Mouse (Mus musculus) retina, postnatal 7 days (tissue): ENCODE measurements at regions not wholly inside any gene's neighbourhood (a gene's known extent, or its start where the extent isn't known, plus 50 kb on each side); places are given as distances from the start of the nearest gene placed in this dataset.
"Not testable (repeated sequence)": the region's sequence is repeated elsewhere in the genome, so short reads cannot be mapped to it uniquely, and the experiment has no call there.

ENCODE experiments used
- DNase-seq: peaks from one replicate; pipeline ENCODE4 v3.0.0-alpha.2; 2012; ENCODE audit warnings: low read depth, low spot score

DNA sequence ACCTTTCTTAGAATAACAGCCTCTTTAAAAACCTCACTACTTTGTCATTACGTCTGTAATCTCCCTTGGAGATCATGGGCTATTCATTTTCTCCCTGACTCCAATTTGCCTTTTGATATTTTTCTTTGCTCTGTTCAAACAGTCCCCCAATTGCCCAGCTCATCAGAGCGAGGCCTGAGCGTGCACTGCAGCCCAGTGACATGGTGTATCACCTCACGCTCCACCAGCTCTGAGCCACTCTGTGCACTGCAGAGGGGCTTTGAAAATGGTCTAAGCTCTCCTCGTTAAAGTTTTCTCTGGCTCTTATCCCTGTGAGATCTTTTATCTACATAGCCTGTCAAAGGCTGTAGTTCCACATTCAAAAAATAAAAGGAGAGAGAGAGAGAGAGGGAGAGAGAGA lies 152.1 kb downstream of the Srek1 start:
- no peak for DNase-seq

DNA sequence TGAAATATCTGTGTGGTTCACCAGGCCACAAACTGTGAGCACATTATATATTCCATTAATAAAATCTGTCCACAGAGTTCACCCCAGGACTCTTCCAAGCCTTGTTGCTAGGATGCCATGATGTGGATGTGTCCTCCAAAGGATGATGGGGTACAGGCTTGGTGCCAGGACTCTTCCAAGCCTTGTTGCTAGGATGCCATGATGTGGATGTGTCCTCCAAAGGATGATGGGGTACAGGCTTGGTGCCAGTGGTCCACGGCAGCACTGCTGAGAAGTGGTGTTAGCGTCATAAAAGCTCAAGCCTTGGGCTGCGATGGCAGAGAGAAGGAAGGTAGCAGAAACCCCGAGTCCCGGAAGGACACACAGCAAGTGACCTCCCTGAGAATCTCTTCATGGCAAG lies 153.4 kb downstream of the Srek1 start:
- not testable (repeated sequence) for DNase-seq

DNA sequence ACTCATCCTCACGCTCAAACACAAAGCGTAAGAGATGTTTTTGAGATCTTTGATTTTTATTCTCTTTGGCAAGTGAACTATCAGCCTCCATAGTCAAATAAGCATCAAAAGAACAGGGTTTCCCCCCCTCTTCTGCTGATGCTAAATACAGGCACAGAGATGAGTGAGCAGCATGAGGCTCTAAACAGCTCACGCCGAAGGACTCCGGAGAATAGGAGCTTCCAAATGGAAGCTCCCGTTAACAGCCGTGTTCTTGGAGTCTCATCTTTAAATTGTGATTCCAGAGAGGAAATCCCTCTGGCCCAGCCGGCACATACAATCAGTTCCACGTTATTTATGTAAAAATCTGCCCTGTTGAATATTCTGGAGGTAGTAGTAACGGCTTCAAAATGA lies 161.1 kb downstream of the Srek1 start:
- no peak for DNase-seq

DNA sequence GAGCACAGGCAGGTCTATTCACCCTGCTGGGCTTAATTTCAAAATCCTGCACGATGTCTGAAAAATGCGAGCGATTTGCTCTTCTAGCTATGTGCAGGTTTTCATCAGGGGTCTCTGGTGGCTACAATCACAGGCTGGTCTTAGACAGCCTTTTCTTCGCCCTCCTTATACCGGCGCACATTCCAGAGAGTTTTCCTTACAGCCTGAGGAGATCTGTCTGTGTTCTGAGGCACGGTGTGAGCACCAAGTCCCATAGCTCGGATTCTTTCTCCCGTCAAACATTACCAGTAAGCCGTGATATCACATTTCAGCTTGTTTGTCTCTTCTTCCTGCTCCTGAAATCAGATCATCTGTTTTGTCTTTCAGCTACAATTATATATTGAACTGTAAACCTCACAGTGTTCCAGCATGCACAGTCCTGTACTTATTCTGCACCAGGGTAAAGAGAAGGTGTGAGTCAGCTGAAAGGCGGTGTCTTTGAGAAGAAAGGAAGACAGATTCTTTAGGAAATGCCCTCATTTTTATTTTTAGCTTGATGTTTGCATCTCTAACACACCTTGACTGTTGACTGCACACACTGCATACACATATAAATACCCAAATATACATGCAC lies 161.6 kb downstream of the Srek1 start:
- DNase-seq = no peak

DNA sequence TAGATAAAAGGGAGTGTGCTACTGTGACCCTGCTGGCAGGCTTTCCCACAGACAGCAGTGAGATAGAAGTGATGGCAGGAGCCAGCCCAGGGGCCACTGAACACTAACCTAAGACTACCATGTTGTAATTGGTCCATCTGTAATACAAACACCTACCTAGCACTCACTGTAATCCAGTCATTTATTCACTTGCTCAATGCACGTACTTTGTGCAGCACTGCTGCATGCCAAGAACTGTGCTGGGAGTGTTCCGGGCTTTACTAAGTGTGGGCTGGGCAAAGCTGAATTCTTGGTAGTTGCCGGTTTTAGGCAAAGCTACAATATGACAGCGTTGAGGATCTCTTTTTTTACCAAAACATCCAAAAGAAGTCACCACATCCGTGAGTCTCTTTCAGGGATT lies 172.1 kb downstream of the Srek1 start:
- no peak for DNase-seq

DNA sequence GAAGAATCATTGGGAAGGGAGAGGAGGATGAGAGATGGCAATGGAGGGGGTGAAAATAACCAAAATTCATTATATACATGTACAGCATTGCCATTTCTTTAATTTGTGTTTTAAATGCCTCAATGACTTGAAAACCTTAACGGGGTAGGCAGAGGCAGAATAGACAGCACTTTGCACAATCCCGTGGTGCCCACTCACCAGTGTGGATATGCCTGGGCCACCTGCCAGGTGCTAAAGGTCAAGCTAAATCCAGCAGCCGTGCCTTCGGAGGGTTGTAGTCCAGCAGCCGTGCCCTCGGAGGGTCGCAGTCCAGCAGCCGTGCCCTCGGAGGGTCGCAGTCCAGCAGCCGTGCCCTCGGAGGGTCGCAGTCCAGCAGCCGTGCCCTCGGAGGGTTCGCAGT lies 182.0 kb downstream of the Srek1 start:
- DNase-seq = no peak

DNA sequence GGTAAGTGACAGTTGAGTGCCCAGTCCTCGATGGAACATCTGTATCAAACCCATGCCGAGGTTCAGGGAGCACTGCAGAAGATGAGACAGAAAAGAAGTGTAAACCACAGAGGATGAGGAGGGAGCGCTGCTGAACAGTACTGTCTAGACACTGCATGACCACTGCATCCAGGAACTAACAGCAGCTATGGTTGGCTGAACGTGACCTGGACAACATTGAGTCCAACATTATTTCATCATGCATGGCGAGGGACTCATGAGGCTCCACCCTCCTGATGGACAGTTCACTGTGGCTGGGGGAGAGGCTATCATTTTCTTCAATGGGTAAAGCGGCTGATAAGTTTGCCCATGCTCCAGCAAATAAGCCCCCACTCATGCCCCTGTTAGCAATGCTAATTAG lies 182.5 kb downstream of the Srek1 start:
- no peak for DNase-seq

DNA sequence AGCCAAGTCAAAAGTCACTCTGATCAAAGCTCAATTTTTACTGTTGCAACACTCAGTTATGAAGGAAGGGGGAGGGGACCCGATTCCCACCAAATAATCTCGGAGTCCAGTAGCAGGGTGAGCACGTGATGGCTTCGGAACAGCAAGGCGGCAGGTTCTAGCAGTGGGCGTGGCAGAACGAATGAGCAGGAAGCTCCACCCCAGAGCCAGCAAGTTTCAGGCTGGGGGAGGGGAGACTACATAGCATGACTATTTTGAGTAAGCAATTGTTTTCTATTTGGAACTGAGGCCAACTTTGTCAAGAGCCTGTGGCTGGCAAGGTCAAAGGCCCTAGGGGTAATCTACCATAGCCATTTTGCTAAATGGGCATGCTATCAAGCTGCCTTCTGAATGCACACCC lies 183.0 kb downstream of the Srek1 start:
- not testable (repeated sequence) for DNase-seq

DNA sequence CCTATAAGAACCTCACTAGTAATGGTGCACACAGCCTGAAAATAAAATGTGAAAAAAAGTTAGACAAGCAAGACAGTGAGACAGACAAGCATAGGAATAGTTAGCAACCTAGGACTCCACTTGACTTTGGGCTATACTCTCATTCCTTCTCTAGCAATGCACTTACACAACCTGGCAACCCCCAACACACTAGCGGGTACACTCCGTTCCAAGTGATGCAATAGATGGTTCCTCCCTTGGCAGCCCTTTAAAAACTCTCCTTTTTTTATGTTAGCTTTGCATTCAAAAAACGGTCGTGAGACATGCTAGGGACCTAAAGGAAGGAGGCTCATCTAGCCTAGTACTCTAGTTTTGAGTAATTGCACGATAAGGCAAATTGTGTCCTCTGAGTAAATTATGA lies 184.8 kb downstream of the Srek1 start:
- no peak for DNase-seq

DNA sequence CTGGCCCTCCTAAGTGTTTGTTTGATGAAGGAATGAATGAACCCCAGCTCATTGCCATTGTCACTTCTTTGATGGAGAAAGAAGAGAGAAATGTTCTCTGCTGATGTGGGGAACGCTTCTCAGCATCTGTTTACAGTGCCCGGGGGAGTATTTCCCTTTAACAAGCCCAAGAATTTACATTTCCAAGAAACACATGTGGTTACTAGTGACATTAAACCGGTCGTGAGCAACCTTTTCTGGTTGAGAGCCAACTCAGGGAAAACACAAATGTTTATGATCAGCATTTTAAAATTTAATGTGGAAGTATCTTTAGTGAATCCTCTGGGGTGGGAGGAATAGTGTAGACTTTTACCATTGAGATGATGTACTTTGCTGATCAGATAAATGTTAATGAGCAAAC lies 197.6 kb downstream of the Srek1 start:
- DNase-seq = no peak

DNA sequence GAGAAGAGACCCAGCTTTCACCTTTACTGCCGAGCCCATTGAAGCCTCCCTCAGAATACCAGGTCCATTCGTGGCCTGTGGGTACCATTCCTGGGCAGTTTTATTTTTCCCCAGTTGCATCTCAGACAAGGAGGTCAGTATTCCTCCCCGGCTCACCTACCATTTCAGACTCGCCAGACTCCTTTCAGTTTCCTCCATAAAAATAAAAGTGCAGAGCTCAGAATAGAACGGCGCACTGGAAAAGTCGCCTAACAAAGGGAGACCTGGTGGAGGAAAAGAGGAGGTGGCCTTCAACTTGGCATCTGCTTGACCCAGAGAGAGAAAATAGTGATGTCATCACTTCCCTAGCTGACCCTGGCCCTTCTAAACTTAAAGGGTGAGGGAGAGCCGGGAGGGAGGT lies 209.7 kb downstream of the Srek1 start:
- DNase-seq = no peak

DNA sequence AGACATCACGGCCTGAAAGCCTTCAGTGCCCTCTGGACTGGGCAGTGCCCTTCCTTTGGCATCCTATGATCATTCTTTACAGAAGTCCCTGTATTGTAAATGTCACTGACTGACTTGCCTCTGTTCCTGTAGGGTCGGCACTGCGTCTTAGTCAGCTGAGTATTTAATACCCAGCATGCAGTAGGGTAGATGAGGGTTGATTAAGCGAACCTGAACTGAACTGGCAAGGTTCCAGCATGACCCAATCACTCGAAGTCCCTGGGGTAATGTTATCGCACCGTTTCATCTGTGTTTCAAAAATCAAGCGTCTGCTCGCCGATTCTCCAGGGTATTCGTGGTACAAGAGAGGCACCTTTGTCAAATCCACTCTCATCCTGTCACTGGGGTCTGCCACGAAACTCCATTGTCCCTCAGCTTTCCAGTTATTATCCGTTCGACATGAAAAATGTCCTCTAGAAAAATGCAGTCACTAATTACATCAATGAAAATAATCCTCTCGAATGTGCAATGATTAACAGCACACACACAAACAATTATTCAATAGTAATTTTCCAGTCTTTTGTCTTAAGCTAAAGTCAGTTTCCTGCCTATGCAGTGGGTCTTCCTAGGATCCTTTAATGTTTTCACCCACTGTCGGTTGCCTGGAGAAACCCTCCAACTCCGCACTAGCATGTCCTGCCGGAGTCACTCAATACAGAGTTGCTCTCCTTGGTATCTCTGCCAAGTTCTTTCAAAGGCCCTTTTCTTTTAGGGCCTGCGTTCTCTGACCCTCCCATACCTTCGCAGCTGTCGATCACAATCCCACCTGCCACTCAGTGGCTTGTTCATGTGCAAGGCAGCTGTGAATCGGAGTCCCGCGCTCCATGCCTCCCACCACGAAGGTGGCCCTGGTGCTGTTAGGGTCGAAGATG lies 212.4 kb downstream of the Srek1 start:
- DNase-seq = no peak

DNA sequence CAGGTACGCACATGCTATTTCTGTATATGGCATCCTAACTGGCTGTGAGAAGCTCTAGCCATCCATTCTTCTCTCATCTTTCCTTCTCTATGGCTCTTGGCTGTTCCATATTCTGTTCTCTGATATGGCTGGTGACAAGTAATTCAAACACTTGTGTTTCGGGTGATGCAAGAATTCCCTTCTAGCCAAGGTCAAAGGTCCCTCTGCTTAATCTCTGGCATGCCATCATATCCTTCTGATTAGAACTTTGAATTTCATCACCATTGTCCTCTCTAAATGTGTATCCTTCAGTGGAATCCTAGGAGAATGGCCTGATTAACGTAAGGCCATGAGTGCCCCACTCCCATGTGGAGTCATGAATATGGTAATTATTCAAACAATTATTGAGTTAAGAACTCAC lies 215.5 kb downstream of the Srek1 start:
- DNase-seq = no peak

DNA sequence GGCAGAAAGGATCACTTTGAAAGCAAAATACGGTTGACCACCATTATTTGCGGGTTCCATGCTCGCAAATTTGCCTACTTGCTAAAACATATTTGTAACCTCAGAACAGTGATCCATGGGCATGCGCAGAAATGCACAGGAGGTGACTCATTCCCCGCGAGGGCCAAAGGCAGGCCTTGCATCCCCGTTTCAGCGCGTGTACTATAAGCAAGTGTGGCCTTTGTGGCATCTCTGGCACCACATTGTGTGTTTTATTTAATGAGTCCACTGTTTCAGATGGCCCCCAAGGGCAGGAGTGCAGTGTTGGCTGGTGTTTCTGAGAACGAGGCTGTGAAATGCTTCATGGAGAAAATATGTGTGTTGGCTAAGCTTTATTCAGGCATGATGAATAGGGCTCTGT lies 205.3 kb upstream of the Mast4 start:
- DNase-seq = no peak

DNA sequence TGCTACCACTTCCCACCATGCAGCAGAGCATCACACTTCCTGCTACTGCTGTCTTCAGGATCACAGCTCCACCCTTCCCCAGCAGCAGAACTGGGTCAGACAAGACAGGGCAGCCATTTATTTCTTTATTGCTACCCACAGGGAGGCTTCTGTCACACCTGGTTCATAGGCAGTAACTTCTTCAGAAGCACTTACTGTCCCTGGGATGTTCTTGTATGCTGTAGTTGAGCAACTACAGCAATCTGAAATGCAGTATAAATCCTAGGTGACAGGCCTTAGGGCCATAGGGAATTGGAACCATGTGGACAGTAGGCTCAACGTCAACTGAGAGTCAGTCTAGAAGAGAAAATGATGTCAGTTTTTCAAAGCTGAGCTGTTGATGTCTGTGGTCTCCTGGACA lies 179.5 kb upstream of the Mast4 start:
- DNase-seq = no peak

DNA sequence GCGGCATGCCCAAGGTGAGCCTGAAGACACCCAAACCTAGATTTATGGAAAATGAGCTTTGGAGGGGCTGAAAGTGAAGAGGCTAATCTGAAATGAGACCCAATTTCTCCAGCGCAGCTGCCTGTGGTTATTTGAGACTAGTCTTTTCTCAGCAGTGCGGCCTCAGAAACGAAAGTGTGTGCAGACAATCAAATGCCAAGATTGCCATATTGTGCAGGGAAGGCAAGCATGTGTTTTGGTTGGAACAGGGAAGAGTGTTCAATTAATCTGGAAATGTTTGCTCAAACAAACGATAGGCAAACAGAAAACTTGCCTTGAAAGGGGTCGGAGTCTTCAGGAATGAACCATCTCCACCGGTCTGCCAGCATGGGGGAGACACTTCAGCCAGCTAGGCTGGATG lies 178.2 kb upstream of the Mast4 start:
- no peak for DNase-seq

DNA sequence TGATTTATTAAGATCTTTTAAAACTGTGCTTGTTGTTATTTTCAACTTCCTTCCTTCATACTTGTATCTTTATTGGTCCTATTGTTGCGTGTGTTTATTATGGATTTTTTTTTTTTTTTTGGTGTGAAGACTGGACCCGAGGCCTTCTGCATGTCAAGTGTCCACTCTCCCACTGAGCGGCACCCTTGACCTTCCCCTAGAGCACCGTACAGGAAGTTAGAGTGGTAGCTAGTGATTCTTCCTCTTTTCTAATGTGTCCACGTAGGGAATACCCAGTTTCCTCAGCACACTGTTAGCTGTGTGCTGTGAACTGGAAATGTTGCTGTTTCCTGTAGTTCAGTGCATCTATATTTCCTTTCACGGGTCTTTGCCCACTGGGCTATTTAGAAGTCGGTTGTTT lies 170.7 kb upstream of the Mast4 start:
- no peak for DNase-seq

DNA sequence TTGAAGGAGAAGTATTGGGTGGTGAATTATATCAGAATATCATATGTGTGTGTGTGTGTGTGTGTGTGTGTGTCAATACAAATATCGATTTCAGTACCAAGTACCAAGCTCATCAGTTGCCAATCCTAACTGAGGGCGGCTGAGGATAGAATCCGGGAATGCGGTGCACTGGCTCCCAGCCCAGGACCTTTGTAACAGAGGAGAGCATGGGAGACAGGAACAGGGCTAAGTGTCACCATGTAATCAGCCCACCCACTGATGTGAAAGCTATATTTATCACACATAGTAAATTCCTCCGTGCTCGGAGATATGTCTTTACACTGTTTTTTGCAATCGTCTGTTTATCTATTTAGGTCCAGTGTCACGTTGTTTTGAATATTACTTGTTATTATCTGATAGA lies 165.1 kb upstream of the Mast4 start:
- no peak for DNase-seq

DNA sequence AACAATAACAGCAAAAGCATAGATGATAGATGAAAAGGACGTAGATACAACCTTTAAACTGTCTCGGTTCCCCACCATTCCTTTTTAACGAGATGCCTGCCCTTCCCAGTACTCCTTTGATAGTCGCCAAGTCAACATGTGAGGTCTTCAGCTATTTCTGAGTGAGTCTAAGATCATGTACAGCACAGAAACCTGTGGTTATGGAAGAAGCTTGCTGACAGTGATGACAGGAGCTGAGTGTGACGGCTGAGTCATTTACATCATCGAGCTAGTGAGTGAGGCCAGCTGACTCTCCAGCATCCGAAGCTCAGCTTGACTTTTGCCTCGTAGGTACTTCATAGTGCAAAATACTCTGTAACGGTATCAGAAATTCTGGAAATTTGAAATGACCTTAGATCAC lies 160.1 kb upstream of the Mast4 start:
- no peak for DNase-seq

DNA sequence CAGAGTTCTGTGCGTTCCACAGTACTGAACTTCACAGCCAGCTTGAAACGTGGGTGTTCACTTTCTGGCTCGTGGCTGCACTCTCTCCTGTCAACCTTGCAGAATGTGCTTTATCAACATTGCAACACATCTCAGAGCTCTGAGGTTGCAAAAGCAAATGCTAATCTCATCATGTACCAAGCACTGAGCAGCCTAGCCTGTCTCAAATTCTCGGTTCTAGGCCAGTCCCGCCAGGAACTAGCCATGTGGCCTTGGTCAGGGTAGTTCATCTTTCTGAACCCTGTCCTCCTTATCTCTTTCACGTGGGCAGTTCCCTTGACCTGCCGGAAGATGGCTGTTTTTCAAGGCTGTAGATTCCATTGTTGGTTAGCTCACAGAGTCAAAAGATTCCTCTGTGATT lies 159.3 kb upstream of the Mast4 start:
- DNase-seq = no peak

DNA sequence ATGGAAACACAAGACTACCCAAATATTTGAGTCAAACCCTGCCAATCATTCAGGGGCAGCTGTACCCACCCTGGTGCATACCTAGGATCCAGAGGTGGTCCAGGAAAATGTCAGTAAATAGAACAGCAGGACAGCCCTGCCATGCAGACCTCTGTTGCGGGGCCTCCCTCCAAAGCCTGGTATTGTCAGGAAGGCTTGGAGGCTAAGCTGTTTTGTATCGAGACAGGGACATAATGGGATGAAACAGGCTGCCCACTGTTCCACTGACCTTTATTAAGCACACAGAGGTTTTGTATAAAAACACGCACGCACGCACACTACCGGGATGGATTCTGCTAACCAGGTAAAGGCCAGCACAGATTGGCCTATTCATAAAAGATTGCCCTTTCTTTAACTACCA lies 155.8 kb upstream of the Mast4 start:
- DNase-seq = no peak

DNA sequence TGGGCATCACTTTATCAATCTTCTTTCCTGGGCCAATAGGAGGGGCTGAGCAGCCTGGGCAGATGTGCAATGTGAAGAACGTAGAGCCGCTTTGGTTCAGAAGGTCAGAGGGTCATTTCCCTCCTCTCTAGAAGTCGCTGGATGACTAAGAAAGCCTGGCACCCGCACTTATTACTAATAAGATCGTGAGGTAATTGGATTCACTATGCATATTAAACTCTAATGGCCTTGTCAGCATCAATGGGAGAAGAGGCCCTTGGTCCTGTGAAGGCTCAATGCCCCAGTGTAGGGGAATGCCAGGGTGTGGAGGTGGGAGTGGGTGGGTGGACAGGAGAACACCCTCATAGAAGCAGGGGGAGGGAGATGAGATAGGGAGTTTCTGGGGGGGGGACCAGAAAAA lies 149.8 kb upstream of the Mast4 start:
- no peak for DNase-seq

DNA sequence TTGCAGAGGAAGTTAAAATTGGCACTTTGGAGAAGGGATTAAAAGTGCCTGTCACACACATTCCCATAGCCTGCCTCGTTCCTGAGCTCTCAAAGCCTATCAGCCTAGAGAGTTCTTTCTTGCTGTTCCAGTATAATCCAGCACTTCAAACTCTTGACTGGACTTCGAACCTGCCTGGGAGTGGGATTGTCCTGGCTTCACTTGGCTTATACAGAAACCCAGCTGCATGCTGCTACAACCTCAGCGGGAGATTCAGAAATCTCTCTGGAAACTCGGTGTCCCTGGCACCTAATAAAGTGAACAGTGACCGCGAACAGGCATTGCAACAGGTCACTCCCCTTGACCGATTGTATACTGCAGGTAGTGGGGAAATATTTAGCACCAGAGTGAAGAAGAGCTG lies 149.1 kb upstream of the Mast4 start:
- DNase-seq = no peak

DNA sequence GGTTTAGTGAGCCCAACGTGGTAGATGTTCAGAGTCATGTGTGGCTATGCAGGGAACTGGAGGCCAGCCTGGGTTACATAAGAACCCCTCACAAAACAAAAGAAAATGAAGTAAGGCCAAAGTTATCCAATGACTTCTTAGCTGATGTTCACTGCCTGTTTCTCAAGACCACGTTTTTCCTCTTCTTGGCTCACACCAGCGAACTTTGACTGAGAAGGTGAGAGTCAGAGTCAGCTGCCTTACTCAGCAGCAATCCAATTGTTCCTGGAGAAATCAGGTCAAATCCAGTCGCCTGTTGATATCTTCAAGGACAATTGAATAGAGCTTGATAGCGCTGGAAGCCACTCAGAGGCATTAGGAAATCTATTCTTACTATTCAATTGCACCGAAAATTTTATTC lies 142.0 kb upstream of the Mast4 start:
- DNase-seq = no peak
